Comparison of ENCODE assay signal across 13 mouse cellular contexts in the genomic region with DNA sequence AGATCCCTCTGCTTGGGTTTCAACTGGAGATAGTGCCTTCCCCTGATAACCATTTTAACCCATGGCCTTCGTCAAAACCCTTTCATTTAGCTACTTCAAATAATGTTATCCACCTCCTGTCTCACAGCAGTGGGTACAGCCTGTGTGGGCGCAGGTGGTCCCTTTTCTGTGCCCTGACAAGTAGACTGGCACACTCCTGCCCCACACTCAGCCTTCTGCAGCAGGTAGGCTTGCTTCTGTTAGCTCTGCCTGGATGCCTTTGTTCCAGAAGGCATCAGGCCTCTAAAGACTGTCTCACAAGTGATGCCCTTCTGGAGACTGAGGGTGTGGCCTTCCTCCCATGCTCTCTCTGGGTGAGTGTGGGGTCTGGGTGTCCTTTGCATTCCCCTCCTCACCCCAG. TPM values are rescaled to one million over a fixed set of nuclear protein-coding genes. Genes with fewer than 3 reads are reported as not detected.
DNase-seq lines count a peak whose midpoint lies in the region; ATAC-seq lines count a peak whose summit lies in the region.
"Had no signal": no experiment of that assay in that cellular context is flagged by ENCODE, and none has a peak within 500 bp of the region (broad histone marks: within the 10 kb centered on the region; RNA-seq: fewer than 3 reads in every experiment).

No protein-coding gene starts in this region.

- H3K27me3 ChIP-seq in heart, embryonic 10.5 days (ENCODE audit: insufficient read depth, poor library complexity, severe bottlenecking), result no peaks in the 10 kb centered on the region
- no peaks in the 10 kb centered on the region for H3K27me3 ChIP-seq in midbrain, embryonic 10.5 days (ENCODE audit: low read depth, poor library complexity, severe bottlenecking)
- no peaks in the 10 kb centered on the region for H3K27me3 ChIP-seq in midbrain, embryonic 11.5 days (ENCODE audit: control insufficient read depth, insufficient read depth, low read length)
- no peaks in the 10 kb centered on the region for H3K27me3 ChIP-seq in forebrain, embryonic 16.5 days (replicated peaks; ENCODE audit: control insufficient read depth, insufficient read depth, low read length)
- H3K27me3 ChIP-seq in midbrain, embryonic 13.5 days, result no peaks in the 10 kb centered on the region
- H3K27me3 ChIP-seq: intestine, embryonic 15.5 days had no signal

- peaks cover 63% of the 10 kb centered on the region for H3K4me1 ChIP-seq in heart, embryonic 10.5 days
- H3K4me1 ChIP-seq in midbrain, embryonic 10.5 days, result peaks cover 68% of the 10 kb centered on the region
- H3K4me1 ChIP-seq in midbrain, embryonic 11.5 days (ENCODE audit: control insufficient read depth, insufficient read depth, low read length), result peaks cover 43% of the 10 kb centered on the region
- H3K4me1 ChIP-seq in forebrain, embryonic 16.5 days (replicated peaks; ENCODE audit: control insufficient read depth, insufficient read depth, low read length), result peaks cover 48% of the 10 kb centered on the region
- H3K4me1 ChIP-seq in midbrain, embryonic 13.5 days (replicated peaks), result peaks cover 54% of the 10 kb centered on the region

- H3K36me3 ChIP-seq in heart, embryonic 10.5 days, result peaks cover 61% of the 10 kb centered on the region
- peaks cover 59% of the 10 kb centered on the region for H3K36me3 ChIP-seq in midbrain, embryonic 10.5 days
- peaks cover 14% of the 10 kb centered on the region; the same call in 1 of the 2 replicates for H3K36me3 ChIP-seq in midbrain, embryonic 11.5 days (ENCODE audit: control insufficient read depth, insufficient read depth, low read length)
- H3K36me3 ChIP-seq in forebrain, embryonic 16.5 days (ENCODE audit: control insufficient read depth, insufficient read depth), result peaks cover 16% of the 10 kb centered on the region
- H3K36me3 ChIP-seq in midbrain, embryonic 13.5 days, result peaks cover 54% of the 10 kb centered on the region

- H3K4me2 ChIP-seq in midbrain, embryonic 11.5 days, result no peak overlapping the region
- no peak overlapping the region for H3K4me2 ChIP-seq in forebrain, embryonic 16.5 days (ENCODE audit: low read length)
- no peak overlapping the region for H3K4me2 ChIP-seq in midbrain, embryonic 13.5 days (replicated peaks)
- H3K4me2 ChIP-seq: intestine, embryonic 15.5 days; liver, embryonic 11.5 days had no signal

- no peaks in the 10 kb centered on the region for H3K9me3 ChIP-seq in heart, embryonic 10.5 days
- no peaks in the 10 kb centered on the region for H3K9me3 ChIP-seq in midbrain, embryonic 10.5 days (replicated peaks)
- H3K9me3 ChIP-seq in midbrain, embryonic 11.5 days (ENCODE audit: control insufficient read depth, low read length), result no peaks in the 10 kb centered on the region
- H3K9me3 ChIP-seq in forebrain, embryonic 16.5 days (ENCODE audit: control insufficient read depth, low read length), result no peaks in the 10 kb centered on the region
- H3K9me3 ChIP-seq in midbrain, embryonic 13.5 days, result no peaks in the 10 kb centered on the region
- H3K9me3 ChIP-seq: intestine, embryonic 15.5 days had no signal

- H3K27ac ChIP-seq in heart, embryonic 10.5 days, result peak overlapping the region; percentile 87; the same call in 1 of the 2 replicates
- peak overlapping the region; percentile 58; the same call in 1 of the 2 replicates for H3K27ac ChIP-seq in midbrain, embryonic 10.5 days (replicated peaks)
- no peak overlapping the region for H3K27ac ChIP-seq in midbrain, embryonic 11.5 days (ENCODE audit: low read depth, low read length)
- H3K27ac ChIP-seq in forebrain, embryonic 16.5 days (ENCODE audit: low read length), result peak overlapping the region; percentile 85
- H3K27ac ChIP-seq in midbrain, embryonic 13.5 days, result peak overlapping the region; percentile 92

- H3K9ac ChIP-seq in midbrain, embryonic 11.5 days (ENCODE audit: low read length), result no peak overlapping the region
- no peak overlapping the region for H3K9ac ChIP-seq in forebrain, embryonic 16.5 days (replicated peaks; ENCODE audit: low read depth, low read length)
- H3K9ac ChIP-seq in midbrain, embryonic 13.5 days (replicated peaks), result no peak overlapping the region
- H3K9ac ChIP-seq: intestine, embryonic 15.5 days had no signal

- no peak for ATAC-seq in midbrain, embryonic 11.5 days (ENCODE audit: low FRiP score)
- ATAC-seq in forebrain, embryonic 16.5 days, result no peak
- no peak for ATAC-seq in midbrain, embryonic 13.5 days
- ATAC-seq: intestine, embryonic 15.5 days had no signal

- no peak for DNase-seq in heart, embryonic 10.5 days (ENCODE audit: low spot score)
- DNase-seq in heart, adult 8-10 months (ENCODE audit: low spot score), result no peak
- no peak for DNase-seq in midbrain, embryonic 10.5 days (ENCODE audit: low spot score)
- no peak for DNase-seq in midbrain, embryonic 11.5 days (ENCODE audit: low spot score, missing footprints)
- DNase-seq in urinary bladder, adult 18-20 months (ENCODE audit: low spot score in 2 of 2), result no peak
- no peak for DNase-seq in cerebellum, adult 11 months
- DNase-seq: cerebellum, adult 2 months; lung, postnatal 36 days had no signal

- WGBS in heart, embryonic 10.5 days, result 64% methylated on average over 2 of the region's 2 CpGs
- 73% methylated on average over 2 of the region's 2 CpGs for WGBS in midbrain, embryonic 10.5 days
- WGBS in midbrain, embryonic 11.5 days, result 81% methylated on average over 2 of the region's 2 CpGs
- 87% methylated on average over 2 of the region's 2 CpGs for WGBS in forebrain, embryonic 16.5 days
- 85% methylated on average over 2 of the region's 2 CpGs for WGBS in midbrain, embryonic 13.5 days

- no peak overlapping the region for H3K4me3 ChIP-seq in heart, embryonic 10.5 days
- H3K4me3 ChIP-seq in midbrain, embryonic 10.5 days, result no peak overlapping the region
- H3K4me3 ChIP-seq in midbrain, embryonic 11.5 days (ENCODE audit: low read depth, low read length), result no peak overlapping the region
- no peak overlapping the region for H3K4me3 ChIP-seq in forebrain, embryonic 16.5 days (replicated peaks; ENCODE audit: low read length)
- H3K4me3 ChIP-seq in midbrain, embryonic 13.5 days (replicated peaks), result no peak overlapping the region
- H3K4me3 ChIP-seq: intestine, embryonic 15.5 days had no signal

RNA-seq across cellular contexts. Expression of gene Cd164l2, which starts 15.8 kb away (rescaled TPM):
- polyA plus RNA-seq in heart, embryonic 10.5 days (2016; fragmentation: Nextera tagmentation; extraction: Ambion mirVana), result 0.39 and 1.3 TPM in 2 replicates
- total RNA-seq in heart, adult 8-10 months (2022), result not detected
- 0.99 and 1.7 TPM in 2 replicates for polyA plus RNA-seq in midbrain, embryonic 10.5 days (2016; fragmentation: Nextera tagmentation; extraction: Ambion mirVana)
- polyA plus RNA-seq in midbrain, embryonic 11.5 days (2014; fragmentation: Nextera tagmentation; extraction: Ambion mirVana), result 0.23 and 0.47 TPM in 2 replicates
- 0.88 and 1.1 TPM in 2 replicates for polyA plus RNA-seq in forebrain, embryonic 16.5 days (2015; fragmentation: Nextera tagmentation; extraction: Ambion mirVana)
- polyA plus RNA-seq in midbrain, embryonic 13.5 days (2015; fragmentation: Nextera tagmentation; extraction: Ambion mirVana), result 0.67 and 1.3 TPM in 2 replicates
- total RNA-seq: MEL had no signal

RNA-seq across cellular contexts. Expression of gene Gpr3, which starts 16.2 kb away (rescaled TPM):
- 0.09 and 0.18 TPM in 2 replicates for polyA plus RNA-seq in heart, embryonic 10.5 days (2016; fragmentation: Nextera tagmentation; extraction: Ambion mirVana)
- total RNA-seq in heart, adult 8-10 months (2022), result not detected
- 0.17 and 0.35 TPM in 2 replicates for polyA plus RNA-seq in midbrain, embryonic 10.5 days (2016; fragmentation: Nextera tagmentation; extraction: Ambion mirVana)
- 0.10 and 0.55 TPM in 2 replicates for polyA plus RNA-seq in midbrain, embryonic 11.5 days (2014; fragmentation: Nextera tagmentation; extraction: Ambion mirVana)
- 0.57 and 1.4 TPM in 2 replicates for polyA plus RNA-seq in forebrain, embryonic 16.5 days (2015; fragmentation: Nextera tagmentation; extraction: Ambion mirVana)
- 0.22 and 0.67 TPM in 2 replicates for polyA plus RNA-seq in midbrain, embryonic 13.5 days (2015; fragmentation: Nextera tagmentation; extraction: Ambion mirVana)
- polyA plus RNA-seq: liver, embryonic 11.5 days had no signal

RNA-seq across cellular contexts. Expression of gene Map3k6, which starts 44.5 kb away (rescaled TPM):
- polyA plus RNA-seq in heart, embryonic 10.5 days (2016; fragmentation: Nextera tagmentation; extraction: Ambion mirVana), result 2.5 and 3.4 TPM in 2 replicates
- 10 to 100 TPM; 14.8 to 21.8 (median 16.3) TPM for total RNA-seq in heart, adult 8-10 months (2022)
- polyA plus RNA-seq in midbrain, embryonic 10.5 days (2016; fragmentation: Nextera tagmentation; extraction: Ambion mirVana), result 2.6 and 3.0 TPM in 2 replicates
- polyA plus RNA-seq in midbrain, embryonic 11.5 days (2014; fragmentation: Nextera tagmentation; extraction: Ambion mirVana), result 1.3 and 2.0 TPM in 2 replicates
- polyA plus RNA-seq in forebrain, embryonic 16.5 days (2015; fragmentation: Nextera tagmentation; extraction: Ambion mirVana), result 2.1 and 2.3 TPM in 2 replicates
- 0.79 and 2.3 TPM in 2 replicates for polyA plus RNA-seq in midbrain, embryonic 13.5 days (2015; fragmentation: Nextera tagmentation; extraction: Ambion mirVana)
